Mouse (Mus musculus): ENCODE data around the gene Olfr1396.
A peak's percentile ranks its signal among the peaks of the same experiment; 100 is the strongest.

The Olfr1396 gene

GRCm38 (mm10) chr11:49114774-49115173 is at the start of gene Olfr1396:
Olfr1396 (minus strand) TSS chr11:49114874.
- DNase-seq: no peak

- no peak for DNase-seq
These were observed 42.4 kb upstream of the Olfr1396 start for GRCm38 (mm10) chr11:49156821-49157814.

- DNase-seq: no peak
These were observed 39.4 kb upstream of the Olfr1396 start, which contains the start of gene Olfr1394 for GRCm38 (mm10) chr11:49154077-49154476. Olfr1394 (plus strand) TSS chr11:49154377.

GRCm38 (mm10) chr11:49141974-49142373 is 27.3 kb upstream of the Olfr1396 start, which contains the start of gene Olfr1395:
Olfr1395 (plus strand) TSS chr11:49142274.
- DNase-seq: no peak

GRCm38 (mm10) chr11:49124169-49124568 is 9.5 kb upstream of the Olfr1396 start:
- no peak for DNase-seq

GRCm38 (mm10) chr11:49119635-49120034 is 5.0 kb upstream of the Olfr1396 start:
- no peak for DNase-seq

- no peak for DNase-seq
These were observed 516 bp downstream of the Olfr1396 start for GRCm38 (mm10) chr11:49114158-49114557.

GRCm38 (mm10) chr11:49112624-49113219 is 2.0 kb downstream of the Olfr1396 start:
- no peak for DNase-seq

- DNase-seq: no peak
These were observed 3.7 kb downstream of the Olfr1396 start for GRCm38 (mm10) chr11:49111000-49111399.

- DNase-seq: peak; percentile 76
These were observed 5.8 kb downstream of the Olfr1396 start for GRCm38 (mm10) chr11:49108833-49109232.

- DNase-seq: no peak
These were observed 6.8 kb downstream of the Olfr1396 start for GRCm38 (mm10) chr11:49107650-49108537.

- DNase-seq: no peak
These were observed 8.9 kb downstream of the Olfr1396 start for GRCm38 (mm10) chr11:49105752-49106151.

- DNase-seq: peak; percentile 98
These were observed 11.5 kb downstream of the Olfr1396 start for GRCm38 (mm10) chr11:49103047-49103693.

- peak; percentile 64 for DNase-seq
These were observed 13.2 kb downstream of the Olfr1396 start for GRCm38 (mm10) chr11:49101500-49101899.

- DNase-seq: no peak
These were observed 14.3 kb downstream of the Olfr1396 start for GRCm38 (mm10) chr11:49100409-49100808.

- DNase-seq: no peak
These were observed 19.3 kb downstream of the Olfr1396 start for GRCm38 (mm10) chr11:49095367-49095766.

- DNase-seq: peak; percentile 63
These were observed 20.6 kb downstream of the Olfr1396 start for GRCm38 (mm10) chr11:49093861-49094660.

GRCm38 (mm10) chr11:49092786-49093185 is 21.9 kb downstream of the Olfr1396 start:
- DNase-seq: peak; percentile 38

- DNase-seq: no peak
These were observed 22.6 kb downstream of the Olfr1396 start for GRCm38 (mm10) chr11:49092053-49092586.

GRCm38 (mm10) chr11:49091171-49091570 is 23.5 kb downstream of the Olfr1396 start:
- DNase-seq: no peak

GRCm38 (mm10) chr11:49090551-49090950 is 24.1 kb downstream of the Olfr1396 start:
- no peak for DNase-seq

Measured in thymus, postnatal 4 days (tissue).